Mouse (Mus musculus): ENCODE measurements around the gene Matn1.

Matn1 gene

GRCm38 (mm10) chr4:130944112-130944511 is at the start of gene Matn1:
TSS of gene Matn1 (plus strand) at chr4:130944385.
- in situ Hi-C loops (cut with MseI, MboI) = loop anchor here in 1 of 2 experiments (5.0 to 10.0 kb wide), 2 partner anchors 47 to 159 kb away; no protein-coding TSS in a partner anchor

GRCm38 (mm10) chr4:130895701-130896100 is 48.5 kb upstream of the Matn1 start:
- in situ Hi-C loops (cut with MseI, MboI) = loop anchor here in 1 of 2 experiments (5.0 kb wide), 1 partner anchor 47 kb away; the partner anchor contains the start of gene Matn1

- in situ Hi-C loops (cut with MseI, MboI) = loop anchor here in 1 of 2 experiments (5.0 kb wide), 1 partner anchor 46 kb away; the partner anchor contains the start of gene Matn1
Observed at GRCm38 (mm10) chr4:130896372-130896771, 47.8 kb upstream of the Matn1 start.

GRCm38 (mm10) chr4:130899383-130899781 is 44.8 kb upstream of the Matn1 start:
- in situ Hi-C loops (cut with MseI, MboI) = loop anchor here in 1 of 2 experiments (5.0 kb wide), 1 partner anchor 43 kb away; the partner anchor contains the start of gene Matn1

GRCm38 (mm10) chr4:130899782-130900427 is 44.3 kb upstream of the Matn1 start:
- in situ Hi-C loops (cut with MseI, MboI) = loop anchor here in 1 of 2 experiments (5.0 kb wide), 1 partner anchor 42 kb away; the partner anchor contains the start of gene Matn1

- in situ Hi-C loops (cut with MseI, MboI) = no loop called here
Observed at GRCm38 (mm10) chr4:130900746-130901145, 43.4 kb upstream of the Matn1 start.

- in situ Hi-C loops (cut with MseI, MboI) = no loop called here
Observed at GRCm38 (mm10) chr4:130902289-130902781, 41.9 kb upstream of the Matn1 start.

- in situ Hi-C loops (cut with MseI, MboI) = no loop called here
Observed at GRCm38 (mm10) chr4:130905025-130905424, 39.2 kb upstream of the Matn1 start.

GRCm38 (mm10) chr4:130905882-130906281 is 38.3 kb upstream of the Matn1 start:
- in situ Hi-C loops (cut with MseI, MboI) = no loop called here

- in situ Hi-C loops (cut with MseI, MboI) = no loop called here
Observed at GRCm38 (mm10) chr4:130906296-130906695, 37.9 kb upstream of the Matn1 start.

GRCm38 (mm10) chr4:130907200-130908069 is 36.8 kb upstream of the Matn1 start:
- in situ Hi-C loops (cut with MseI, MboI) = no loop called here

GRCm38 (mm10) chr4:130908133-130908532 is 36.1 kb upstream of the Matn1 start:
- in situ Hi-C loops (cut with MseI, MboI) = no loop called here

- in situ Hi-C loops (cut with MseI, MboI) = no loop called here
Observed at GRCm38 (mm10) chr4:130909167-130909874, 34.9 kb upstream of the Matn1 start.

GRCm38 (mm10) chr4:130910666-130911065 is 33.5 kb upstream of the Matn1 start:
- in situ Hi-C loops (cut with MseI, MboI) = no loop called here

- in situ Hi-C loops (cut with MseI, MboI) = no loop called here
Observed at GRCm38 (mm10) chr4:130912626-130913025, 31.6 kb upstream of the Matn1 start.

- in situ Hi-C loops (cut with MseI, MboI) = no loop called here
Observed at GRCm38 (mm10) chr4:130913077-130913476, 31.1 kb upstream of the Matn1 start, which contains the start of gene Laptm5. TSS of gene Laptm5 (plus strand) at chr4:130913125.

- in situ Hi-C loops (cut with MseI, MboI) = no loop called here
Observed at GRCm38 (mm10) chr4:130913511-130913910, 30.7 kb upstream of the Matn1 start.

GRCm38 (mm10) chr4:130914011-130914410 is 30.2 kb upstream of the Matn1 start:
- in situ Hi-C loops (cut with MseI, MboI) = no loop called here

- in situ Hi-C loops (cut with MseI, MboI) = no loop called here
Observed at GRCm38 (mm10) chr4:130914527-130914926, 29.7 kb upstream of the Matn1 start.

GRCm38 (mm10) chr4:130915006-130915667 is 29.0 kb upstream of the Matn1 start:
- in situ Hi-C loops (cut with MseI, MboI) = no loop called here

- in situ Hi-C loops (cut with MseI, MboI) = no loop called here
Observed at GRCm38 (mm10) chr4:130915668-130916035, 28.5 kb upstream of the Matn1 start.
